Mouse (Mus musculus) WW6 (cell line): ENCODE data around the gene Pcgf5.

Experiments
- DNase-seq: peaks from one replicate; pipeline ENCODE4 v3.0.0-alpha.2; 2013; ENCODE audit warnings: low read depth, low spot score

Pcgf5 gene

DNA sequence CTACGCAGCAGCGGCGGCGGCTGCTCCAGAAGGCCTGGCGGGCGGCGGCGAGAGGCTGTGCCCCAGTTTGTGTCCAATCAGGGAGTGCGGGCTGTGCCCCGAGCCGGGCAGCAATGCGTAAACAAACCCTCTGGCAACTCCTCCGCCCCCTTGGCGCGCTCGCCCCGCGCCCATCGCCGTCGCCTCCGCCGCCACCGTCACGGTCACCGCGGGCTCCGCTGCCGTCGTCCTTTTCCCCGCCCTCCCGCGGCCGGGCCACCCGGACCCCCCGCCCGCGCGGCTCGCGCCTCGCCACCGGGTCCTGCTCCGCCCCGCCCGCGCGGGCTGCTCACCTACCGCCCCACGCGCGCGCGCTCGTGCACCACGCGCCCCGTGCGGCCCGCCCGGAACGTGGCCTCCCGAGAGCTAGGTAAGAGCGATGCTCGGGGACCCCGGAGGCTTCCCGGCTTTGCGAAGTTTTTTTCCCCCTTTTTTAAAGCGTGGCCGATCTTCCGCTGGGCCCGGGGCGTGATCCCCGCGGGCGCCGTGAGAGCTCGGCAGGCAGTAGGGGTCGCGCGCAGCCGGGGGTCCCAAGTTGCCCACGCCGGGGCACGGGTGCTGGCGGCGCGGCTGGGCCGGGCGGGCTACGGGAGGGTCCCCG is at the start of gene Pcgf5:
Gene Pcgf5 (plus strand): TSS at position 149 of the 640 bp plus-strand sequence.
- DNase-seq: peak; percentile 29

DNA sequence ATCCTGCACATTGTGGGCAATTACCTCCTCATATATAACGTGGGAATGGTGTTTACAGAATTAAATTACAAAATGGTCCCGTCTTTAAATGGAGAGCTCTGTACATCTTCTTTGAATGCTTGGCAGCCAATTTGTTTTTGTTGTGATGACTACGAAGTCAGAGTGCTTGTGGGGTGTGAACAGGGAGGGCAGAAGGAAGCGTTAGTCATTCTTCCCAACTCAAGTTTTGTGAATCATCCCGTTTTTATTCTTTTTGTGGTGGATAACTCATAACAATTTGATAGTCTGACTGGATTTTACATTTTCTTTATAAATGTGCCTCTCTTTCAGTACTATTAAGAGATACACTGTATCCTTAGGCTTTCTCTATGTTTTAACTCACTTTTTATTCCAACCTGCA is 42.6 kb upstream of the Pcgf5 start:
- DNase-seq: no peak

DNA sequence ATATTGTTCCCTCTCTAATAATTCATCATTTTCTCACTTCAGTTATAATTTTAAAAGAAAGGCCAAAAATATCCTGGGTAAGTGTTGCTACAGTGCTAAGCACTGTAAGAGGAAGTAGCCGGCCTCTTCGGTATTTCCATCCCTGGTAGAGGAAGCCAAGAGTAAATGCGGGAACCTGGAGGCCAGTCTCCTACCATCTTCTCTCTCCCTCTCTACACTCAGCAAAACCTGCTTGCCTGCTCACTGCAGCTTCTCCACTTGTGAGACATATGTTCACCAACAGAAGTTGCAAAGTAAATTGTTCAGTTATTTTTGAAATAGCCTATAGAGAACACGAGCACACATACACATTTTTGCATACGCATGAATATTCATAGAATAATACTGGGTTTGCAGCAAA is 34.1 kb upstream of the Pcgf5 start:
- no peak for DNase-seq

- DNase-seq: no peak
Observed at GRCm38 (mm10) chr19:36319735-36320134, 28.4 kb upstream of the Pcgf5 start.

DNA sequence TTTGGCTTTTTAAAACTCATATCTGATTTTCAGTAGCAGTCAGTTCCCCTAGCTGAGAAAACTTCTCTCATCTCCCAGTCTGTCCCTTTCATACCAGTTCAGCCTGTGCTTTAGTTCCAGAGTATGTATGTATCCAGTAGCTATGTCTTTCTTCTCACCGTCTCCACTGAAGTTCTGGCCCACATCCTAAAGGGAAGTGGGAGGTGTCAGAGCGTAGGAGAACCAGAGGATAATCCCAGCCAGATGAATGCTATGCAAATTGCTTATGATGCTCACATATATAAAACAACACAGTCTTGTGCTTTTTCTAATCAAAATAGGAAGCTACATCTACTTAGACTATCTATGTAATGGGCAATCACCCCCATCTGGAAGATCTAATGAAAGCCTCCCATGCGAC is 27.0 kb upstream of the Pcgf5 start:
- DNase-seq: no peak

DNA sequence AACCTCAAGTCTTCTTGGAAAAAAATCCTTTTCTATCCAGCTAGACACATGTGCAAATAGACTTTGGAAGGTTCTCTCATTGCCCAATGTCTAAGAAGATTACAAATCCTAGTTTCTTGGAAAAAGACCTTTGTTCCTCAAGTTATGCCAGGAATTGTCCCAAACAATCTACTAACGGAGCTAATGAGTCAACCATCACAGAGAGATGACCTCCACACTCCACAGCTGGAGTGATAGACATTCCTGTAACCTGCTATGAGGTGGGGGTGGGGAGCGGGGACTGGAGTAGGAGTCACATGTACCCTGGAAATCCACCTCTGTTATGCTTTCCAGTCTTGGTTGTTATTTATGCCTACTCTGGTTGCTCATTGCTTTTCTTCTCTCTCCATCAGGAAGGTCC is 24.8 kb upstream of the Pcgf5 start:
- no peak for DNase-seq

DNA sequence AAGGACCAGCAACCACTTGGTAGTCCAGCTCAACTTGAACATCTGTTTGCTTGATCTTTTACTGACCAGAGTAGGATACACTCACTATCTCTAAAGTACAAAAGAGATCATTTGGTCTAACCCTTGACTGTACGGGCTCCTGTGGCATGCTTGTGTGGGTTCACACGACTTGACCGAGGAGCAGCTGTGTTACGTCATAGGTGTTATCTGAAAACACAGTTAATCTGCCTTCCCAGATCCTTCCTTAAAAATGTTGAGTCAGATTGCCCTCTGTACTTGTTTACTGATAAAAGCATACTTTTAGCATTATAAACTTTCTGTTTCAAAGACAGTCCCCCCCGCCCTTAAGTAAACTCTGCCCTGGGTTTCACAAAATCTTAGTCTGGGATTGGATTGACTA is 19.4 kb upstream of the Pcgf5 start:
- DNase-seq: no peak

DNA sequence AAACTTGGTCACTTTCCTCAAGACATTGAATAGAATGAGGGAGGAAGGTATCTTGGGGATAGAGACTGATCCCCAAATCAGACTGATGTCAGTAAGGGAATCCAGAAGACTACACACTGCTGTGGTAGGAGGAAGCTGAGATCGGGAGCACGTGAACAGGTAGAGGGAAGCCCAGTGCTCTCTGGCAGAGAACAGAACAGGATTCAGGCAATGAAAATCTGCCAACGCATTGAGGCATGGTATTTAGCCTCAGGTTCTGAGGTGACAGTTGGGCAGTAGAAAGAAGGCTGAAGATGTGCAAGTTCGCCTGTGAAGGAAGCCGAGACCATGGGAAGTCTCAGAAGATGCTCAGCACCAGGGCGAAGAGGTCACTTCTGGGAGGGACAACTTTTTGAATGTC is 733 bp upstream of the Pcgf5 start:
- DNase-seq: no peak

DNA sequence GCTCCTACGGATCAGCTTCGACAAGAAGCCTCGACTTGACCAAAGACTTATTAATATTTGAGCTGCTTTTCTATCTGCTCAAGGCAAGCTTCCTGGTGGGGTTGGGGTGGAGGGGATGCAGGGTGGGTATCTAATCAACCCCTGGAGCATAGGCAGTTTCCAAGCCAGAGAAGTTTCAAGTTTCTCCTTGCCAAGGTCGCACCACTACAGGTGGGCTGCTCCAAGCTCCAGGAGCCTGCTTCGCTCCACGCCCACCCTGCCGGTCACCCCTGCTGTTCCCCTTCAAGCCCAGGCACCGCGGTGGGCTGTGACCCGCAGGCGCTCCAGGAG is 313 bp upstream of the Pcgf5 start:
- DNase-seq: no peak

- DNase-seq: peak; percentile 22
Observed at GRCm38 (mm10) chr19:36348801-36349486, 835 bp downstream of the Pcgf5 start.

GRCm38 (mm10) chr19:36349487-36349955 is 1.4 kb downstream of the Pcgf5 start:
- DNase-seq: no peak

- no peak for DNase-seq
Observed at GRCm38 (mm10) chr19:36350181-36350580, 2.1 kb downstream of the Pcgf5 start.

DNA sequence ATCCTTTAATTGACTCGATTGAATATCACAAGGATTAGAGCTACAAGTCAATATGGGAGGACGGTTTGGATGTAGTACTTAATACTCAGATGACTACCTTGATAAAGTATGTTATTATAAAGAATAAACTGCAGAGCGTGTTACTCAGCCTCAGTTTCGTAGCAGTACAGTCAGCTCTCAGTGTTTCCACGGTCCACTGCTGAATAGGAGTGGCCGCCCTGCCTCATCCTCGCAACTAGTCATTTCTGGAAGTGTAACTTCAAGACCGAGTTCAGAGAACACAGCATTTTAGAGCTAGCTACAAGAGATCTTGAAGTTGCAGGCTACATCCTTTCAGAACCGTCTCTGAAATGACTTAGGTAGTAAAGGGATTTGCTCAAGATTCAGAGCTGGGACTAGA is 2.8 kb downstream of the Pcgf5 start:
- DNase-seq: no peak

DNA sequence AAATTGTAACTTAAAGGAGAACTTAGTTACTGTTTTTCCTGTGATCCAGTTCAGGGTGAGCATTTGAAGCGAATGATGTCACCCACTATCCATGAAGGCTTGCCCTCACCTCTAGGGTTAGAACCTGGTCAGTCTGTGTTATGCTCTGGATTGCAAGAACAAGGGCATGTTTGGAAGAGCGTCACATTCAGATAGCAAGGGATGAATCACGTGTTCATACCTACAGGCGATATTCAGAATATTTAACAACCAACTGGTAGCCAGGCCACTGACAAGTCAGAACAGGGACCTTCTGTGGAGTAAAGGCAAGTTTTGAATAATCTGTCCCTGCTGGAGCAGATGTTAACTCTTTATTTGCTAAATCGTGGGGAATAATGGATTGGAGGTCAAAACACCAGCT is 14.4 kb downstream of the Pcgf5 start:
- no peak for DNase-seq

- no peak for DNase-seq
Observed at GRCm38 (mm10) chr19:36364757-36365156, 16.6 kb downstream of the Pcgf5 start.

DNA sequence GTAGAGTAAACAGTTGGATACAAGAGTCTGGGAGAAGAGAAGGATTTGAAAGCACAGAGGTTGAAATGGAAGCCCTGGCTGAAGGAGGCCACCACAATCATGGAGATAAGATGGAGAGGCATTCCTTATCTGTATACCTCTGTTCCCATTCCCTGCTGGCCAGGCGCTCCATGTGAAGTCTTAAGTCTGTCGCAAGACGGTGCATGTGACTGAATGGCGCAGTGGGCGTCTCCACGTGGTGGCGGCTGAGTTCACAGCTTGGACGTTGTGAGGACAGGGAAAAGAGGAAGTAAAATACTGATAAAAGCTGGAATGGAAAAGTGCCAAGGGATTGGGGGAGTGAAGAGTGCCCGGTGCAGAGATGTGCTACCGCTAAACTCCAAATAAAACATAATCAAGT is 23.4 kb downstream of the Pcgf5 start:
- no peak for DNase-seq

GRCm38 (mm10) chr19:36373056-36373621 is 25.0 kb downstream of the Pcgf5 start:
- DNase-seq: no peak

DNA sequence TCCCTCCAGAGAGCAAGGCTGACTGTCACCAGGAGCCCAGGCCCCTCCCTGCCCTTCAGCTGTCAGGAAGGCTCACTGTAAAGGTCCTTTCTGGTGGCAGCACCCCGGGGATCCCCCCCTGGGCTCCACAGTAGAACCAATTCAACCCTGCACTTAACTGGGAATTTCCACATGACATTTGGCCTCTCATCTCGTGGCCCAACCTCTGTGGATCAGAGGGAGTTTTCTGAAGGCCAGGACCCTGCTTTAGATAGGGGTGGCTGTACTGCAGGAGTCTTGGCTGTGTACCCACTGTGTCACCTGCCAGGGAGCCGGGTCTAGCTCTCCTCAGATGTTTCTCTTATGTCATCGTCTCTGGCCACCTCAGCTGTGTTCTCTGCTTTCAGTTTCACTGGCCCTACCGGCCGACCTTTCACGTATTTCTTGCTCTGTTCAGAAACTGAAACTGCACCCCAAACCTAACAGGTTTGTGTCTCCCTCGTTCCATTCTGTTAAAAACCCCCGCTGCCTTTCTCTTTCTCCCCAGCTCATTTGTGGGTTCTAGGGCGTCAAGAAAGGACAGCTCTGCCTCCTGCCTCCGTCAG is 27.2 kb downstream of the Pcgf5 start:
- no peak for DNase-seq

GRCm38 (mm10) chr19:36377729-36378128 is 29.6 kb downstream of the Pcgf5 start:
- DNase-seq: no peak

DNA sequence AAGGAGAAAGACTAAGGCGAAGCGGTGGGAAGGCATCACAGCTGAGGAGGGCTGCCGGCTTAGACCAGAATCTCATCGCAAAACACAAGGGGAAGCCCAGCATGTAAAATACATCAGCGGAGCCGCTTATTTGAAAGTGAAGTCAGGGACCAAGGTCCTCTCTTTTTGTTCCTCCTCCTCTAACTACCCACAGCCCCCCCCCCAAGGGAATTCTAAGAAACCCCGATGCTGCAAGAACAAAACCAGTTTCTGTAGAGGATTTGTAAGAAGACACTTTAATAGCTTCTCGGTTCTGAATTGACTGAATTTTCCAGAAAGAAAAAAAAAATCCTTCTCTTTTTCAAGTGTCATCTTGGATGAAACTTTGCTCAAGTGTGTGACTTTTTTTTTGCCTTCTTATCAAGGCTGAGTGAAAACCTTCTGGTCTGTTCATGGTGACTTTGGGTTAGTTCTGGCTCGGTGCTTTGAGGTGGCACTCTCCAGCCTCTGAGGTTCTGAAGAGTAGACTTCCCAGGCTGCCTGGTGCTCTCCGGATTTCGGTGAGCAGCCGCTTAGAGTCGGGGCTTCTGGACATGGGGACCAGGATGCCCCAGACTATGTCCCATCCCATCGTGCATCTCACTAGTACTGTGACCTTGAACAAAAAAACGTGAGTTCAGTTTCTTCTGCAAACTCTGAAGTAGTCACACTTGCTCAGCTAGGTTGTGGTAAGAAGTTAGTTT is 30.6 kb downstream of the Pcgf5 start:
- DNase-seq: no peak

DNA sequence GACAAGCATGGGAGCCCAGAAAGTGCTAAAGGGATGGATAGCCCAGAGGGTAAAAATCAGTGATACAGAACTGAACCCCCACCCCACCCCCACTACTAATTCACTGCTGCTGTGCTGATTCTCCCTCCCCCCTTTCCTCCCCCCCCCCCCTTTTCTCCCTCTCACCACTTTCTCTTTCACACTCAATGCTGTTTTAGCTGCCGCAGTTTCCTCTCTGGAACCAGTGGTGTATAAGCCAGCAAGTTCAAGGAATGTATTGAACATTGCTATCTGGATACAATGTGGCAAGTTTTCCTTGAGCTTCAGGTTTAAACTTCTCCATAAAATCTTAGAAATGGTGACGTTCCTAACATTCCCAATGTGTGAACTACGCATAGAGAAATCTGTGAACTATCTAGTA is 34.8 kb downstream of the Pcgf5 start:
- no peak for DNase-seq

- no peak for DNase-seq
Observed at GRCm38 (mm10) chr19:36383977-36384376, 35.9 kb downstream of the Pcgf5 start.
